Mouse (Mus musculus) frontal cortex, postnatal 14 days (tissue): ENCODE data around the gene D630045J12Rik.

Experiments
- DNase-seq, 2 experiments: peaks; one replicate each; pipeline ENCODE4 v3.0.0; 2022; ENCODE audit warnings: low spot score in 2 of 2

Gene D630045J12Rik

GRCm38 (mm10) chr6:38134806-38135559, 118.8 kb downstream of the D630045J12Rik start:
- DNase-seq, result peak in 1 of 2 experiments; percentile 45

- DNase-seq, result no peak
Observed at GRCm38 (mm10) chr6:38131801-38132231, 122.0 kb downstream of the D630045J12Rik start.

GRCm38 (mm10) chr6:38129883-38130282, 123.9 kb downstream of the D630045J12Rik start:
- no peak for DNase-seq

GRCm38 (mm10) chr6:38128115-38128514, 125.7 kb downstream of the D630045J12Rik start:
- no peak for DNase-seq

GRCm38 (mm10) chr6:38125462-38125861, 128.3 kb downstream of the D630045J12Rik start:
- DNase-seq, result no peak

- DNase-seq, result no peak
Observed at GRCm38 (mm10) chr6:38124882-38125281, 128.9 kb downstream of the D630045J12Rik start.

GRCm38 (mm10) chr6:38124207-38124835, 129.5 kb downstream of the D630045J12Rik start, which contains the start of gene Atp6v0a4:
TSS of gene Atp6v0a4 (minus strand) at chr6:38124586.
- no peak for DNase-seq

- DNase-seq, result no peak
Observed at GRCm38 (mm10) chr6:38123471-38124206, 130.2 kb downstream of the D630045J12Rik start.

- DNase-seq, result no peak
Observed at GRCm38 (mm10) chr6:38122791-38123190, 131.0 kb downstream of the D630045J12Rik start.

- DNase-seq, result no peak
Observed at GRCm38 (mm10) chr6:38121843-38122242, 132.0 kb downstream of the D630045J12Rik start.

GRCm38 (mm10) chr6:38120681-38121371, 133.0 kb downstream of the D630045J12Rik start:
- DNase-seq, result no peak

- DNase-seq, result no peak
Observed at GRCm38 (mm10) chr6:38118341-38118740, 135.5 kb downstream of the D630045J12Rik start.

- DNase-seq, result no peak
Observed at GRCm38 (mm10) chr6:38116107-38116770, 137.6 kb downstream of the D630045J12Rik start.

- DNase-seq, result no peak
Observed at GRCm38 (mm10) chr6:38110859-38111258, 142.9 kb downstream of the D630045J12Rik start.

- DNase-seq, result no peak
Observed at GRCm38 (mm10) chr6:38109871-38110270, 143.9 kb downstream of the D630045J12Rik start.

- DNase-seq, result no peak
Observed at GRCm38 (mm10) chr6:38109160-38109795, 144.5 kb downstream of the D630045J12Rik start, which contains the start of gene Tmem213. TSS of gene Tmem213 (plus strand) at chr6:38109255.

GRCm38 (mm10) chr6:38108449-38108848, 145.4 kb downstream of the D630045J12Rik start:
- DNase-seq, result no peak

- no peak for DNase-seq
Observed at GRCm38 (mm10) chr6:38105924-38106323, 147.9 kb downstream of the D630045J12Rik start.

GRCm38 (mm10) chr6:38103775-38104174, 150.0 kb downstream of the D630045J12Rik start:
- no peak for DNase-seq

GRCm38 (mm10) chr6:38102216-38102795, 151.5 kb downstream of the D630045J12Rik start:
- no peak for DNase-seq
